Mouse (Mus musculus): ENCODE measurements around the gene Tns4. TPM values are rescaled to one million over a fixed set of nuclear protein-coding genes. Genes with fewer than 3 reads are reported as not detected.

The Tns4 gene
- polyA plus RNA-seq, 1 experiment from 2014 or later, result 0.36 TPM

DNA sequence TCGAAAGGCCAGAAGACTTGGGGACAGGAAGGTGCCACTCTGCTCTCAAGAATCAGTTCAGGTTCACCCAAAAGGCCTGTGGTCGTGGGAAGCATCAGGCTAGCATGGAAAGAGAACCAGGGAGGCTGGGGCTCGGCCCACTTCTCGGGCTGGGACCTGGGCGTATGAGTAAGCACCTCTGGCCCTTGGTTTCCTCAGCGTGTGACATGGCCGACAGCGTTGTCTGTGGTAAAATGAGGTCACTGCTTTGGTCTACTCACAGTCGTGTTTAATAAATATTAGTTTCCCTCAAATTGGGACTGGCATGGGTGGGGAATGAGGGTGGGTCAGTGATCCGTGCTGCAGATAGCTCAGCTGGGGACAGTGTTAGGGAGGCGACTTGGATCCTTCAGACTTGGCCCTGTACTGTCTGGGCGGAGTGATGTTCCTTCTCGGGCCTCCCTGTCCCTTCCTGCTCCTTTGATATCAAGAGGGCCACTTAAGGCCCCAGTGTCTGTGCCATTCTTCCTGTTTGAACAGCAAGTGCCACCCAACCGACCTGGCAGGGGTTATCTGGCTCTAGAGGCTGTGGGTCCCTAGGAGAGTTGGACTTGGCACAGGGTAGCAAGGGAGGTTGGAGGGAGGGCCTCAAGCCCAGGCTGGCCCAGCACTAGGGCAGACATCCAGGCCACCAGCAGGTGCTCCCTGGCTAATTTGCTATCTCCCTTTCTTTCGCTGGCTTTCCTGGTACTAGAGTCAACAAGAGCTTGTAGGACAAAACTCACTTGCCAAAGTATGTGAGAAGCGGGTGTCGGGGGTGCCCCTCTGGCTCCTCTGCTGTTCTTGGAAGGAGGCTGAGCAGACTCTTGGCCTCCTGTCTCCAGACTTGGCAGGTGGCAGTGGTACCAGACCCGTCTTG, 38.9 kb upstream of the Tns4 start:
- peak overlapping the region; percentile 88 for H3K27ac ChIP-seq
- WGBS, result 66% methylated on average over 18 of the region's 18 CpGs
- H3K36me3 ChIP-seq, result no peaks in the 10 kb centered on the region
- peaks cover 81% of the 10 kb centered on the region for H3K4me1 ChIP-seq
- no peaks in the 10 kb centered on the region for H3K27me3 ChIP-seq (ENCODE audit: insufficient read depth, poor library complexity, severe bottlenecking)
- no peak for DNase-seq (ENCODE audit: low spot score)
- no peaks in the 10 kb centered on the region for H3K9me3 ChIP-seq
- H3K4me3 ChIP-seq, result no peak overlapping the region

DNA sequence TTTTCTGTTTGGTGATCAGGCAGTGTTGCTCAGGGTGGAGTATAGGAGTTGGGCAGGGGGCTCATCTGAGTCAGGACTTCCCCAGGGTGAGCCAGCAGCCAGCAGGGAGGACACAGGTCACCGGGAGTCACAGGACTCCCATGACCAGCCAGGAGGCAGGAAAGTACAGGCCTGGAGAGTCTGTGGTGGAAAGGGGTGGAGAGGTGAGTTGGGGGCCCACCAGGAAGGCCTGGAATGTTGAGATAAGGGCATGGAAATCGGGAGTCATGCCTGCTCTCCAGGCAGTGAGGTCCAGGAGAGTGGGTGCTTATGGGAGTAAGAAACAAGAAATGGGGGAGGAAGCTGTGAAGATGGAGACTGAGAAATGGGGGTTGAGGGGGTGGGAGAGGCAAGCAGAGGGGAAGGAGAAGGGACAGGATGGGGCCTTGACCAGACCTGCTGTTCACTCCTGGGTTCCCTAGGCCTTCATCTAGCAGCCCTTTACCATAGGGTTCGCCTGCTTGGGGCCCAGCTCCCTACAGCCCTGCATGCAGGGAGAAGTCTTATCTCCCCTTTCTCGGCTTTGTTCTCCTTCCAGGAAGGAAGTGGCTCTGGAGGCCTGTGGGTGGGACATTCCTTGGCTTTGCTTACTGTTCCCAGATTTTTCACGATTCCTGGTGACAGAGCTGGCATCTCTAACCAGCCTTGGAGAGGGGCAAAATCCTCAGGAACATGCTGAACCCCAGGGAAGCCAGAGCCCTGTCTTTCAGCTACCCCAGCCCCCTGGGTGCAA, 37.6 kb upstream of the Tns4 start:
- Histone ChIP-seq H3K4me3 (peak overlapping the region; percentile 19; the same call in 1 of the 2 replicates), H3K36me3 (no peaks in the 10 kb centered on the region), H3K9me3 (no peaks in the 10 kb centered on the region), H3K27me3 (ENCODE audit: insufficient read depth, poor library complexity, severe bottlenecking) (no peaks in the 10 kb centered on the region), H3K27ac (peak overlapping the region; percentile 88), H3K4me1 (peaks cover 68% of the 10 kb centered on the region)
- 14% methylated on average over 5 of the region's 5 CpGs for WGBS
- DNase-seq (ENCODE audit: low spot score), result no peak

DNA sequence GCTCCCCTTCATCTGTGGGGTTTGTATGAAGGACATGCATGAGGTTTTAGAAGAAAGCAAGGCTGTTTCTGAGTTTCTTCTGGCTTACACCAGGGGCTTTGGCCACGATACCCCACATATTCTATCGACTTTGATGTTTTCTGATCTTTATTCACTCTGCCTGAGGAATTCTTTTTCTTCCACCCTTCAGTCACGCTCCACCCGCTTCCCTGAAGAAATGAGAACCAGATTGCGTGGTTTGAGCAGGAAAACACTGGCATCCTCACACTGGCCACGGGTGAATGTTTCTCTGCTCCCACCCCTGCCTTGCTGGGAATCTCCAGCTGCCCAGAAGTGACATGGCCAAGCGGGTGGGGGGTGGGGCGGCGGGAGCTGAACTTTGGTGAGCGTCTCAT, 35.5 kb upstream of the Tns4 start:
- H3K4me1 ChIP-seq, result peaks cover 65% of the 10 kb centered on the region
- WGBS, result 45% methylated on average over 10 of the region's 10 CpGs

DNA sequence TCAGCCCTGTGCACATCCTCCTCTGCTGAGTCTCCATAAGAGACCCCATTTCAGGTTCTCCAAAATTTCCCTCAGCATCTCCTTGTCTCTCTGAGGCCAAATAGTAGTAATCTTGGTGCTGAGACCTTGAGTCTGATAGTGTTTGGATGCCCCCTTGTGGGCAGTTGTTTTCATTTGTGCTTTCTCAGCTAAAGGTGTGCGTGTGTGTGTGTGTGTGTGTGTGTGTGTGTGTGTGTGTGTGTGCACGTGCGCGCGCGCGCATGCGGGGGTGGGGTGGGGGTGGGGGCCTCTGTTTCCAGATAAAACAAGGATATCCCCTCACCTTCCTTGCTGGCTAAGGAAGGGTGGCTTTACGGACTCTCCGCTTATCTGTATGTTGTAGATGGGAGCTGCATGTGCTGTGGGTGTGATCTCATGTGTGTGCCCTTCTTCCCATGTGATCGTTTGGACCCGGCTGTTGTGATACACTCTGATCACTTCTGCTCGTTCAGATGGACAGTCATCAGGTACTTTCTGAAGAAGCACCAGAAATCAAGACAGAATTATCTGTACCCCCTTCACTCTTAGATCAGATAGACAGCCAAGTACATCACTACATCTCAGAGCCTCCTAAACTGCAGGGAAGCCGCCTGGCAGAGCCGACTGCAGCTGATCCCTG, 35.0 kb upstream of the Tns4 start:
- 34% methylated on average over 15 of the region's 15 CpGs for WGBS
- no peak for DNase-seq (ENCODE audit: low spot score)
- no peaks in the 10 kb centered on the region for H3K27me3 ChIP-seq (ENCODE audit: insufficient read depth, poor library complexity, severe bottlenecking)
- no peak overlapping the region for H3K4me3 ChIP-seq
- H3K36me3 ChIP-seq, result no peaks in the 10 kb centered on the region
- no peaks in the 10 kb centered on the region for H3K9me3 ChIP-seq
- peaks cover 59% of the 10 kb centered on the region for H3K4me1 ChIP-seq
- H3K27ac ChIP-seq, result peak overlapping the region; percentile 73

More for the DNA sequence above, 35.5 kb upstream of the Tns4 start:
- Histone ChIP-seq H3K27ac (peak overlapping the region; percentile 73), H3K27me3 (ENCODE audit: insufficient read depth, poor library complexity, severe bottlenecking) (no peaks in the 10 kb centered on the region), H3K9me3 (no peaks in the 10 kb centered on the region), H3K4me3 (no peak overlapping the region), H3K36me3 (no peaks in the 10 kb centered on the region)
- DNase-seq (ENCODE audit: low spot score), result no peak

DNA sequence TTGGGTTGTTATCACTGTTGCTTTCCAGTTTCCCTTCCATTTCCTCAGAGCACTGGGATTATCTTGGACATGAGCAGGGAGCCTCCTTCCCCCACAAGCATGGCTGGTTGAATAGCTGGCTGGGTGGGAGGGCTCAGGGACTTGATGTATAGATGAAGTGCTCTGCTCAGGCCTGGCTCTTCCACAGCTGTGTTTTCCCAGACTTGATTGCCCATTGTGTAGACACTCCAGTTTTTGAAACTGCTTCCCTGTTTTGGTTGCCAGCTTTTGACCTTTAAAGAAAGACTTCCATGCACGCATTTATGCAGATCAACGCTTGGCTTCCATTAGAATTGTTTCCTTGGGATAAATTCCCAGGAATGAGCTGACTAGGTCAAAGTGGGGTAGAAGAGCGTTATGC, 33.6 kb upstream of the Tns4 start:
- no peaks in the 10 kb centered on the region for H3K27me3 ChIP-seq (ENCODE audit: insufficient read depth, poor library complexity, severe bottlenecking)
- no peak overlapping the region for H3K27ac ChIP-seq
- H3K4me1 ChIP-seq, result peaks cover 51% of the 10 kb centered on the region
- 76% methylated on average over 3 of the region's 3 CpGs for WGBS
- no peak for DNase-seq (ENCODE audit: low spot score)
- no peaks in the 10 kb centered on the region for H3K9me3 ChIP-seq
- no peaks in the 10 kb centered on the region for H3K36me3 ChIP-seq
- no peak overlapping the region for H3K4me3 ChIP-seq

DNA sequence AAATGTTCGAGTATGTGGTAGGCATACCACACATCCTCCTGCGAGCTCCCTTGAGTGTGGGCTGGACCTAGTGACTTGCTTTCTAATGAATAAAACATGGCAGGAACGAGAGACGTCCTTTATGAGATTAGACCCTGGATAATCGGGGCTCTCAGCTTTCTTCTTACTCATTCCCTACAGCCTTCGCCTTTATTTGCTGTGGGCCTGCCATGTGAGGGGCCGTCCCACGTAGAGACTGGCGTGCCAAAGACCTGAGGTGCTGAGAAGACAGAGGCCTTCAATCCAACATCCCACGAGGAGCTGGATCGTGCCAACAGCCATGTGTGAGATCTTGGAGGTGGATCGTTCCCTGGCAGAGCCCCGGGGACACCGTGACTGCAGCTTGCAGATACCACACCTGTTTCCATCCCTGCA, 32.1 kb upstream of the Tns4 start:
- no peak for DNase-seq (ENCODE audit: low spot score)
- peak overlapping the region; percentile 70 for H3K27ac ChIP-seq
- H3K9me3 ChIP-seq, result no peaks in the 10 kb centered on the region
- WGBS, result 71% methylated on average over 14 of the region's 14 CpGs
- peaks cover 37% of the 10 kb centered on the region for H3K4me1 ChIP-seq
- H3K36me3 ChIP-seq, result no peaks in the 10 kb centered on the region
- no peaks in the 10 kb centered on the region for H3K27me3 ChIP-seq (ENCODE audit: insufficient read depth, poor library complexity, severe bottlenecking)
- H3K4me3 ChIP-seq, result no peak overlapping the region

DNA sequence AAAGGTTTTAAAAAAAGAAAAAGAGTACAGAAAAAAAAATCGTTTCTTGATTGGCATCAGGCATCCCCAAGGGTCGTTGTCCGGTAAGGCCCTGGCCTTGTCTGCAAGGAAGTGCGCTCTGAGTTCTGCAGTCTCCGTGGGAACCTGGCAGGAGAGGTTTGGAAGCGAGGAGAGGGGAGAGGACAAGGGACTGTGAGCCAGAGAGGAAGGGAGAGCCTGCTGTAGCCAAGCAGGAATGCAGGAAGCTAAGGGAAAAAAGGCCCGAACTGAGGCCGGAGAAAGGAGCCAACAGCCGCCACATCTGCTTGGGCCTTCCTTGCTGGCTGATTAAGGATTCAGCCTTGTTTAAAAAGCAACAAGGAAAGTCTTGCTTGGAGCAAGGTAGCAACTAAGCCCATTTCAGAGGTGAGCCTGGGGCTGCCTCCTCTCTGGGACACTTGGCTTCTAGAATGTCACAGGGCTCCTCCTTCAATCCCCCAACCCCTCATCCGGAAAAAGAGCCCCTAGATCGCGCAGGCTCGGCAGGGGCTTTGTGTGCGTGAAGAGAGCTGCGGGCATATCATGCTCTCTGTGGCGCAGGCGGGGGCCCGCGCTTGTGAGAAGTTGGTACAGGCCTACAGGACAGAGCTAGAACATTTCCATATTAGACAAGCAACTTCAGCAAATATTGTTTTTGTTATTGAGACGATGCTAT, 31.6 kb upstream of the Tns4 start:
- H3K4me1 ChIP-seq, result peaks cover 32% of the 10 kb centered on the region
- WGBS, result 56% methylated on average over 20 of the region's 20 CpGs
- H3K27me3 ChIP-seq (ENCODE audit: insufficient read depth, poor library complexity, severe bottlenecking), result no peaks in the 10 kb centered on the region
- H3K36me3 ChIP-seq, result no peaks in the 10 kb centered on the region
- DNase-seq (ENCODE audit: low spot score), result no peak
- no peaks in the 10 kb centered on the region for H3K9me3 ChIP-seq
- peak overlapping the region; percentile 70 for H3K27ac ChIP-seq
- no peak overlapping the region for H3K4me3 ChIP-seq

DNA sequence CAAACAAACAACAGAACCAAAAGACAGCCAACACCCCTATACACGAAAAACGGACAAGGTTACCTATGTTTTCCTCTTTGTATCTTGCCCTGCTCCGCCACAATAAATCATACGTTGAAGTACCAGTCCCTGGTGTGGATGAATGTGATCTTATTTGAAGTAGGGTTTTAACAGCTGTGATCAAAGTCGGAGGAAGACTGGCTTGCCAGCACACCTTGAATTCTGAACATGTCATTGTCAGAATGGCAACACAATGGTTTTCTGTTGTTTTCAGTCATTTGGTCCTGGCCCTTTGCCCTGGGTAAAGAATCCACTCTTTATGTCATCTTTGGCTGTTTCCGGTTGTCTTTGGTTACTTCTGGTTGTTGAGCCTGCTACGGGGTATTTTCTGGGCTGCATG, 29.9 kb upstream of the Tns4 start:
- no peaks in the 10 kb centered on the region for H3K27me3 ChIP-seq (ENCODE audit: insufficient read depth, poor library complexity, severe bottlenecking)
- no peak for DNase-seq (ENCODE audit: low spot score)
- no peak overlapping the region for H3K27ac ChIP-seq
- 88% methylated on average over 7 of the region's 7 CpGs for WGBS
- H3K4me3 ChIP-seq, result no peak overlapping the region
- no peaks in the 10 kb centered on the region for H3K9me3 ChIP-seq
- no peaks in the 10 kb centered on the region for H3K36me3 ChIP-seq
- H3K4me1 ChIP-seq, result peaks cover 15% of the 10 kb centered on the region

DNA sequence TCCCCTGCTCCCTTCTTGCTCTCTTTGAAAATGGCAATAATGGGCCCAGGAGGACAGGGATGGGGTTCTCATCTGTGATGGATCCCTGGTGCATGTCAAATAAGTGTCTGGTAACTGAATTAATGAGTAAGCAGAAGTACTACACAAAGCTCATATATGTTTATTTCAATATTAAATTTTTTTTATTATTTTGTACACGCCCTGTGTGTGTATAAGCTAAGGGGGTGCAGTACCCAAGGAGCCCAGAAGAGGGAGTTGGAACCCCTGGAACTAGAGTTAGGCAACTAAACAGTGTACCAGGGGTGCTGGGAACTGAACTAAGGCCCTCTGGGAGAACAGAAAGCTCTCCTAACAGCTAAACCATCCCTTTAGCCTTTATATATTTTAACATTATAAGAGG, 29.3 kb upstream of the Tns4 start:
- no peaks in the 10 kb centered on the region for H3K27me3 ChIP-seq (ENCODE audit: insufficient read depth, poor library complexity, severe bottlenecking)
- no peak overlapping the region for H3K4me3 ChIP-seq
- H3K9me3 ChIP-seq, result no peaks in the 10 kb centered on the region
- H3K4me1 ChIP-seq, result peaks cover 14% of the 10 kb centered on the region
- no peak overlapping the region for H3K27ac ChIP-seq
- DNase-seq (ENCODE audit: low spot score), result no peak
- WGBS, result 94% methylated on average over 1 of the region's 1 CpGs
- no peaks in the 10 kb centered on the region for H3K36me3 ChIP-seq

DNA sequence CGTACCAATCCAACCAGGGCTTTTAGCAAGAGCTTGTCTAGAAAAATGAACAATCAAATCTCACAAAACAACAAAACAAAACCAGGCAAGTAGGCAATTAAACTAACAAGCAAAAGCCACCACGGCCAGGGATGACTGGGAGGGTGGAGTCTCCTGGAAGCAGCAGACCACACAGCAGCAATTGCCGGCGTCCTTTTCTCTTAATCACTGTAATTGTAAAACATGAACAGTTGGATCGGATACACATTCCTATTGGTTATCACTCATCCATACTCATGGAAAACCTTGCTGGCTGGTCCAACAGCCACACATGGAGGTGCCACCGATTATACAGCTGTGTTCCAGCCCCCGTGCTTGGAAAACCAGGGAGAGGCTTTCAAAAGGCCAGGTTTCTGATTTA, 28.8 kb upstream of the Tns4 start:
- Histone ChIP-seq H3K4me1 (peaks cover 18% of the 10 kb centered on the region), H3K36me3 (no peaks in the 10 kb centered on the region), H3K27me3 (ENCODE audit: insufficient read depth, poor library complexity, severe bottlenecking) (no peaks in the 10 kb centered on the region), H3K9me3 (no peaks in the 10 kb centered on the region), H3K27ac (no peak overlapping the region), H3K4me3 (no peak overlapping the region)
- WGBS, result 89% methylated on average over 7 of the region's 7 CpGs
- DNase-seq (ENCODE audit: low spot score), result no peak

DNA sequence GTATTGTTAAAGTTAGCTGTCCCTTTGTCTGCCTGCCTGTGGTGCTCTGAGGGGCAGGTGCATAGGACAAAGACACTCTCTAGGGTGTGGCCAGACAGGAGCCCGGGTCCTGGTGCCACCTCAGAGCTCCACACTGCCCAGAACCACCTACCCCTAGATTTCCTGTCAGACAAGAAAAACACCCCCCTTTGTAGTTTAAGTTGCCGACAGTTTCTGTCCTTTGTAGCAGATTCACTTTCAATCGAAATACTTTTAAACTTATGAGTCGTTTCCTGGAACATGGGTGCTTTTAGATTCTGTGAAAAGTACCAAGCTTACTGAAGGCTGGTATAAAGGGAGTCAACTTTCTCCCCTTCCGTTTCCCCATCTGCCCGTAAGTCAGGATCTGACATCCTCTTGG, 26.8 kb upstream of the Tns4 start:
- DNase-seq (ENCODE audit: low spot score), result no peak
- WGBS, result 75% methylated on average over 6 of the region's 6 CpGs
- Histone ChIP-seq H3K4me1 (peaks cover 17% of the 10 kb centered on the region), H3K27ac (no peak overlapping the region), H3K36me3 (no peaks in the 10 kb centered on the region), H3K27me3 (ENCODE audit: insufficient read depth, poor library complexity, severe bottlenecking) (no peaks in the 10 kb centered on the region), H3K4me3 (no peak overlapping the region), H3K9me3 (no peaks in the 10 kb centered on the region)

DNA sequence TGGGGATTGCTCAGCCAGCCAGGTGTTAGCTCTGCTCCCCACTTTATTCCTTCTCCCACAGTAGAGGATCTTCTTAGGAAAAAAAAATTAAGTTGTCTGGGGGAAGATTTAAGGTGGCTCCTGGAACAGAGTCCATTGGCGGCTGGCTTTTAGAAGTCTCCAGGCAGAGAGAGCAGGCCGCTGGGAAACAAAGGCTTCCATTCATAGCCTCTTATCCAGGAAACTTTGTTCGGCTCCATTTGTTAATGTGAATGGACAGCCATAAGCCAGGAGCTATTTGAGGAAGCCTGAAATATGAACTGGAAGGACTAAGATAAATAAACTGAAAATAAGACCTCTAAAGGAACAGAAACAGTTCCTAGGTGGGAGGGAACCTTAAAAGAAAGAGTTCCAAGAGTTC, 24.0 kb upstream of the Tns4 start:
- Histone ChIP-seq H3K27ac (peak overlapping the region; percentile 56), H3K4me1 (peaks cover 12% of the 10 kb centered on the region), H3K36me3 (no peaks in the 10 kb centered on the region), H3K27me3 (ENCODE audit: insufficient read depth, poor library complexity, severe bottlenecking) (no peaks in the 10 kb centered on the region), H3K9me3 (no peaks in the 10 kb centered on the region), H3K4me3 (no peak overlapping the region)
- DNase-seq (ENCODE audit: low spot score), result no peak
- WGBS, result 28% methylated on average over 3 of the region's 3 CpGs
